Mouse (Mus musculus) ES-Bruce4 (cell line): ENCODE measurements around the gene Fkbp5.

Experiments used
- CTCF ChIP-seq: IDR thresholded peaks from one replicate; pipeline ENCODE4 v1.8.1; 2011; ENCODE audit warnings: low read depth, low read length
- EP300 ChIP-seq: IDR thresholded peaks from 2 replicates; pipeline ENCODE4 v1.6.1; 2011; ENCODE audit warnings: low read depth, low read length; ENCODE audit not compliant: insufficient read depth
- POLR2A ChIP-seq: IDR thresholded peaks from one replicate; pipeline ENCODE4 v1.8.1; 2011; ENCODE audit warnings: low read length; ENCODE audit not compliant: insufficient read depth

GRCm38 (mm10) chr17:28438342-28439115, 78.8 kb downstream of the Fkbp5 start:
- TF ChIP-seq CTCF = no peak
- no peak for TF ChIP-seq EP300
- no peak for TF ChIP-seq POLR2A
